Mouse (Mus musculus) layer of hippocampus, adult 2 months (tissue): ENCODE measurements around the gene Mki67. TPM values are rescaled to one million over a fixed set of nuclear protein-coding genes. Genes with fewer than 3 reads are reported as not detected.
"Not testable (repeated sequence)": the region's sequence is repeated elsewhere in the genome, so short reads cannot be mapped to it uniquely, and the experiment has no call there.

ENCODE experiments used
- DNase-seq, 2 experiments: peaks; one replicate each; pipeline ENCODE4 v3.0.0; 2022; ENCODE audit warnings: low spot score in 2 of 2
- H3K27ac ChIP-seq: fragments of 200-600 bp; 2 replicates; pipeline ENCODE4 v1.8.1; 2022
- H3K4me3 ChIP-seq: fragments of 200-600 bp; 2 replicates; pipeline ENCODE4 v1.8.1; 2022; ENCODE audit warnings: mild to moderate bottlenecking
- CTCF ChIP-seq: fragments of 200-600 bp; conservative IDR thresholded peaks from 2 replicates; pipeline ENCODE4 v1.8.1; 2022; ENCODE audit warnings: antibody characterized with exemption, mild to moderate bottlenecking, moderate library complexity
- total RNA-seq, 2 experiments: library from RNA; stranded (reverse); gene quantifications; 2 replicates each; pipeline ENCODE4 v1.2.3; 2021

Gene Mki67
- total RNA-seq, 2 experiments from 2014 or later, result 1.0 to 1.5 TPM

DNA sequence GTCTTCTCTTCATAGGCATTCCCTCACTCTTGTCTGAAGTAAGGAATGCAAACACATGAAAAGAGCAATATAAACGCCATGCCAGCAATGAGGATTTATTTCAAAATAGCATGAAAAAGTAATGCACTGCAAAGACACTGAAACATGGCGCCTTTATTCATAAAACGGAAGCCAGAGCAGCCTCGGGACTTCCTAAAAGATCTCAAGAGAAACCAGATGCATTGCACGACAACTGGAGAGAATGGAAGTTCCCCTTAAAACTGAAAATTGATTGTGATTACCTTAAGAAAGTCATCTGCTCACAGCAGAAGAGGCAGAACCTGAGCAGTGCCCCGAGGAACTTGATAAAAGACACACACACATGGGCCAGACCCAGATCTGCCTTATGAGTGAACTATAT lies 10.4 kb downstream of the Mki67 start:
- no peak for TF ChIP-seq CTCF
- DNase-seq, result no peak
- no peak overlapping the region for H3K4me3 ChIP-seq
- no peak overlapping the region for H3K27ac ChIP-seq

DNA sequence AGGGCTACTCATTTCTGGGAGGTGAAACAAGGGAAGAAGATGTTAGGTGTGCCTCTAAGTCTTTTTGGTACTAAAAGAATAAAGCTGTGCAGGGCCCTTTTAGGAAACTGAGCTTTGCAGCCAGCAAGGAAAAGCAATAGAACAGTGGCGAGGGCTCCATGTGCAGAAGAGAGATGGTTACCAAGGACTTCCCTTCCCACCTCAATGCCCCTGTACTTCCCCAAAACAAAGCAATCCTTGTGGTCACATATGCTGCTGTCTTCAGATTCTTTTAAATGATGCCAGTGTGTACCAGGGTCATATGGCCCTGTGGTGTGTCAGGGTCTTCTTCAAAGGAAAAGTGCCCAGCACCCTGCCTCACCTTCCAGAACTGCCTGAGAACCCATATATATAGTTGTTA lies 11.1 kb downstream of the Mki67 start:
- TF ChIP-seq CTCF, result no peak
- DNase-seq, result no peak
- no peak overlapping the region for H3K4me3 ChIP-seq
- no peak overlapping the region for H3K27ac ChIP-seq

DNA sequence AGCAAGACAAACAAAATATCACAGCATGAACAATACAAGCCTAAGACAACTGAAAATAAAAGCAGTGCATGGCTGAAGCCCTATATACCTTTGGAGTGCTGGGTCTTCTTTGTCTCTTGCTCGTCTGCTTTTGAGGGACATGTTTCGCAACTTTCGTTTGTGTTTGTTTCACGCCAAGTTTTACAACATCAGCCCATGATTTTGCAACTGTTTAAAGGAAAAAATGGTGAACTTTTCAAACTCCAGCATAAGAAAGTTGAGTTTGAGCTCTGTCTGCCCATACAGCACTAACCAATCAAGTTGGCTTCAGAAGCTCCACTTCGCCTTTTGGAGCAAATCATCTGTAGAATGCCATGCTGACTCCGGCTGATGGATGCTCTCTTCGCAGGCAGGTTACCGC lies 11.9 kb downstream of the Mki67 start:
- H3K27ac ChIP-seq, result no peak overlapping the region
- TF ChIP-seq CTCF, result no peak
- no peak for DNase-seq
- H3K4me3 ChIP-seq, result no peak overlapping the region

DNA sequence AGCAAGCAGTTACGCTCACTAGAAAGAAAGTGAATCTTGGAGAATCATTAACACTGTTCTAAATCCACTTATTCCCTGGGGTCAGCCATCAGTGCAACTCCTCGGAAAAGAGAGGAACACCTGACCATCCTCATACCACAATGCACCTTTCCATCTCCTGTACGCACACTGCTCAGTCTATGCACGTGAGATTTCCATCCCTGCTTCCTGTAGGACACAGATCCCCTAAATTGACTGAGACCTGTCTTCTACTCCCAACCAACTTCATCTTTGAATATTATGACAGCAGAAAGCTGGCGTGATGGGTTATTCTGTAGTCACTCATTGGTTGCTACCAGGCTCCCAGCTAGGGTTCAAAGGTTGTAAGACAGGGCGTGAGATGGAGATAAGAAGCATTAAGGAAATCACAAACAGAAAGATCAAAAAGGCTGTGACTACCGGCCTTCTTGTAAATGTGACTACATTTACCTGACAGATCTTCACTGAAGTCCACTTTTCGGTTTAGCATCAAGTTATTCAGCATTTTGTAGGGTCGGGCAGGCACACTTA lies 12.5 kb downstream of the Mki67 start:
- H3K27ac ChIP-seq, result no peak overlapping the region
- H3K4me3 ChIP-seq, result no peak overlapping the region
- no peak for DNase-seq
- no peak for TF ChIP-seq CTCF

DNA sequence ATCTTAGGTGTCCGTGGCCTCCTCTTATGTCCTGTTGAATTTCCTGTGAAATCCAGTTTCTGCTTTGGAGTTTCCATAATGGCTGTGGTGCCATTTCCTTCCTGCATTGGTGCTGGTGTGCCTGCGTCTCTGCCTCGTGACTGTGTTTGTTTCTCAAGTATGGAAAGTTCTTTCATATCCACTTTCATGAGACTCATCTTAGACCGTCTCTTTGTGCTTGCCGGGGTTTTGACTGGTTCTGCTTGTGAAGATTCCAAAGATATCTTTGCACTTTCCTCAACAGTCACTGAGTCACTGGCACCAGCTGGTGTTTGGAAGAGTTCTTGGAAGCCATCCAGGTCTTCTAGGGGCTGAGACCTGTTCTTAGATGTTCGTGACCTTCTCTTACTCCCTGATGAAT lies 16.8 kb downstream of the Mki67 start:
- H3K27ac ChIP-seq, DNase-seq, H3K4me3 ChIP-seq: not testable (repeated sequence)

DNA sequence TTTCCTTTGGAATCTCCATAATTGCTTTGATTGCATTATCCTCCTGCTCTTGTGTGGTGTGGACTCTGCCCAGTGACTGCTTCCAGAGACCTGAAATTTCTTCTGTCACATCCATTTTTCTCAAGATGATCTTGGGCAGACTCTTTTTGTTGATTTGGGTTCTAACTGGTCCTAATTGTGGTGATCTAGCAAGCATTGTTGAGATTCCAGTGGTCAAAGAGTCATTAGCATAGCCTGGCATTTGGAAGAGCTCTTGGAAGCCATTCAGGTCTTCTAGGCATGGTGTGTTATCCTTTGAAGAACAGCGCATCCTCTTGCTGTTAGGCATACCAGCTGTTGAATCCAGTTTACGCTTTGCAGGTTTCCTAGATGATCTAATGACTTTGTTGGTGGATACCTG lies 17.8 kb downstream of the Mki67 start:
- Histone ChIP-seq H3K27ac (no peak overlapping the region), H3K4me3 (no peak overlapping the region)
- no peak for DNase-seq
- TF ChIP-seq CTCF, result no peak

DNA sequence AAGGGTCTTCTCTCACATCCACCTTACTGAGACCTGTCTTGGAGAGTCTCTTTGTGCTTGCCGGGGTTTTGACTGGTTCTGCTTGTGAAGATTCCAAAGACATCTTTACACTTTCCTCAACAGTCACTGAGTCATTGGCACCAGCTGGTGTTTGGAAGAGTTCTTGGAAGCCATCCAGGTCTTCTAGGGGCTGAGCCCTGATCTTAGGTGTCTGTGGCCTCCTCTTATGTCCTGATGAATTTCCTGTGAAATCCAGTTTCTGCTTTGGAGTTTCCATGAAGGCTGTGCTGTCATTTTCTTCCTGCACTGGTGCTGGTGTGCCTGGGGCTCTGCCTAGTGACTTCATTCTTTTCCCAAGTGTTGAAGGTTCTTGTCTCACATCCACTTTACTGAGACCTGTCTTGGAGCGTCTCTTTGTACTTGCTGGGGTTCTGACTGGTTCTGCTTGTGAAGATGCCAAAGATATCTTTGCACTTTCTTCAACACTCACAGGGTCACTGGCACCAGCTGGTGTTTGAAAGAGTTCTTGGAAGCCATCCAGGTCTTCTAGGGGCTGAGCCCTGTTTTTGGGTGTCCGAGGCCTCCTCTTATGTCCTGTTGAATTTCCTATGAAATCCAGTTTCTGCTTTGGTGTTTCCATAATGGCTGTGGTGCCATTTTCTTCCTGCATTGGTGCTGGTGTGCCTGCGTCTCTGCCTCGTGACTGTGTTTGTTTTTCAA lies 19.0 kb downstream of the Mki67 start:
- H3K4me3 ChIP-seq, H3K27ac ChIP-seq, DNase-seq: not testable (repeated sequence)

DNA sequence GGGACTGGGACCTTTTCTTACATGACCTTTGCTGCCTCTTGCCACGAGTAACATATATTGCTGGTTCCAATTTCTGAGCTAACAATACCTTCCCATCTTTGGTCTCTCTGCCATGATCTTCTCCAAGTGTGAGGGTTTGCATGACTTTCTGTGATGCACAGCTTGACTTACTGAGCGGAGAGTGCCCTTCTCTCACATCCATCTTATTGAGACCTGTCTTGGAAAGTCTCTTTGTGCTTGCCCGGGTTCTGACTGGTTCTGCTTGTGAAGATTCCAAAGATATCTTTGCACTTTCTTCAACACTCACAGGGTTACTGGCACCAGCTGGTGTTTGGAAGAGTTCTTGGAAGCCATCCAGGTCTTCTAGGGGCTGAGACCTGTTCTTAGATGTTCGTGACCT lies 20.0 kb downstream of the Mki67 start:
- no peak for DNase-seq
- Histone ChIP-seq H3K27ac (no peak overlapping the region), H3K4me3 (no peak overlapping the region)
- no peak for TF ChIP-seq CTCF

DNA sequence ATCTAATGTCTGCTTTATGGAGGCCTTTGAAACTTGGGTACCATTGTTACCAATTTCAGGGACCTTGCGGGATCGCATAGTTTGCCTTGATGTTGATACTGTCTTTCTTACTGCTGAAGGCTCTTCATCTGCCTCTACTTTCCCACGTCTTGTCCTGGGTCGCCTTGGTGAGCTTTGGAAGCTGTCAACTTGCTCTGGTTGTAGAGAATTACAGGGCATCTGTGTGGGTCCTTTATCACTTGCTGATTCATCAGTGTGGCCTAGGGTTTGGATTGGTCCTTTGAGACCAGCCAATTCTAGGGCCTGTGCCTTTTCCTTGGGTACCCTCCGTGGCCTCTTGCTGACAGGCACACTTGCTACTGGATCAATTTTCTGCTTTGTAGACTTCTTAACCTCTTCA lies 21.4 kb downstream of the Mki67 start:
- H3K4me3 ChIP-seq, result no peak overlapping the region
- no peak for TF ChIP-seq CTCF
- no peak overlapping the region for H3K27ac ChIP-seq
- no peak for DNase-seq

DNA sequence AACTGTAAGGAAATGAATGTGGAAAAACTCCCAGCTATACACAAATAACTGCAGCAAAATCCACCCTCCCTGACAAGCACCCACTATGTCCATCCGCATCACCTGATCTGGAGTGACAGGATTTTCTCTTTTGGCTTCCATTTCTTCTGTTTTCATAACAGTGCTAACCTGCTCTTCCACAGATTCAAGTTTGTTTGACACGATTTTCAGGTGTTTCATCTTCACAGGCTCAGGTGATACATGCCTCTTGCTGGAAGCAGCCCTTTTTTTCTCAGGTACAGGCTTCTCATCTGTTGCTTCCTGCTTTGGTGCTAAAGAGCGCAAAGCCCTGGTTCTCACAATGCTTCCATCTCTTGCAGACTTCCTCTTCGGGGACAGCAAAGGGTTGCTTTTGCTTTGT lies 22.0 kb downstream of the Mki67 start:
- no peak overlapping the region for H3K4me3 ChIP-seq
- H3K27ac ChIP-seq, result no peak overlapping the region
- no peak for TF ChIP-seq CTCF
- no peak for DNase-seq

DNA sequence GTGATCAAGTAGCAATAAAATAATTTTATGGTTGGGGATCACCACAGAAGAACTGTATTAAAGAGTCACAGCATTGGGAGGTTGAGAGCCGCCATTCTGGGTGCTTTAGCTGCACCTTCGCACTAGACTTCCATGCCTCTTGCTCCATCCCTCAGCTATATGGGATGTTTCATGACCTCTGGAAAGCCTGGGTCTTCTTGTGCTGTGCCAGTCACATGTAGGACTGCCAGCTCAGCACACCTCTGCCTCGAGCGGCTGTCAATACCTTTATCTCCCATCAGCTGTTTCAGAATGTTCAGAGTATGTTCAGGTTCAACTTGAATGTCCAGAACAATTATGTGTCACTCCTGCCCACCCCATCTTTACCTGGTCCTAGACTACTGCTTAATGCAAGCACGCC lies 24.2 kb downstream of the Mki67 start:
- Histone ChIP-seq H3K4me3 (no peak overlapping the region), H3K27ac (no peak overlapping the region)
- no peak for DNase-seq
- TF ChIP-seq CTCF, result no peak

DNA sequence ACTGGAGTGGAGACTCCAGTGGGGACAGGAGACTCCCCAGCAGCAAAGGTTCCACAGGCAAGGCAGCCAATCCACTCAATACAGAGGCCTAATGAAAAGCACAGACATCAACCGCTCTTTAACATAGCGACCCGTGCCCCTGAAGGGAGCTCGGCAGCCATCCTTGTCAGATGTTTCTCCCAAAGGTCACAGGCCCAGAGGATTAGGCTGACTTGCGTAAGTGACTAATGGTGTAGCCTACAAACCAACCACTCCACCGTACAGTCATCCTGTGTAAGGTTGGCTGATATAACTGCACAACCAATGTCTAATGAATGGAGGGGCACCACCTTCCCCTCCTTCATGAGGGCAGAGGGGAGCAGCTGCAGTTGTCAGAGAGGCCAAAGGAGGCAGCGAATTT lies 26.8 kb downstream of the Mki67 start:
- no peak for TF ChIP-seq CTCF

DNA sequence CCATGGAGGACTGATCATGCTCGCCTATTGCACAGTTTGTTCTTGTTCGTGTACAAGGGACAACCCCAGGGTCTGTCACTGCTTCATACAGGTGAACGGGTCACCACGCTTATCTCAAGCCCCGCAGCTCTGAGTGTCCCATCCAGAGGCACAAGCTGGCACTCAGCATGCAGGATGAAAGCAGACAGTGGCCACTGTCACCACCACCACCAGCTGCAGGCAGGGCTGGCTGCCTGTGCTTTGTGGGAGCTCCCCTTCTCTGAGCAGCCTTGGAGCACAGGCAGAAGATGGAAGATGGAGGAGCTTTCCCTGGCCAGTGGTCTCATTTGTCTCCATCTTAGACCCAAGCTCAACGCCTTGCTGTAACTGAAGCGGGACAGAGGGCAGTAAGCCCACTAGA lies 31.2 kb downstream of the Mki67 start:
- DNase-seq, result no peak
- no peak overlapping the region for H3K27ac ChIP-seq
- H3K4me3 ChIP-seq, result no peak overlapping the region
- TF ChIP-seq CTCF, result no peak

More for the DNA sequence above, 26.8 kb downstream of the Mki67 start:
- Histone ChIP-seq H3K27ac (no peak overlapping the region), H3K4me3 (no peak overlapping the region)
- no peak for DNase-seq

DNA sequence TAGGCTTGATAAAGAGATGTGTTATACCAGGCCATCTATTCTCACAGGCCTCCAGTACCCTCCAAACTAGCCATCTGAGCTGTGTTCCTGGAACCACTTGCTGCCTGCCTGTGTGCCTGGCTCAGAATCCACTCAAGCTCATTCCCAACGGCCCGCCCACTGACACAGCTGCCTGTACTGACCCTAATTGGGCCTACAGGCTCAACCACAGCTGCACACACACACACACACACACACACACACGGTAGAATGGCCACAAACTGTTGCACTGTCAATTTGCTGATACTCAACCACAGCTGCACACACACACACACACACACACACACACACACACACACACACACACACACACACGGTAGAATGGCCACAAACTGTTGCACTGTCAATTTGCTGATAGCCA lies 32.1 kb downstream of the Mki67 start:
- not testable (repeated sequence) for H3K4me3 ChIP-seq, H3K27ac ChIP-seq

More for the DNA sequence above, 32.1 kb downstream of the Mki67 start:
- DNase-seq, result not testable (repeated sequence)
